Mouse (Mus musculus): ENCODE data around the gene Cacna1a.
A peak's percentile ranks its signal among the peaks of the same experiment; 100 is the strongest.

Cacna1a gene

GRCm38 (mm10) chr8:84542481-84542880 is 154.2 kb downstream of the Cacna1a start:
- DNase-seq: no peak

GRCm38 (mm10) chr8:84545522-84545921 is 157.3 kb downstream of the Cacna1a start:
- no peak for DNase-seq

GRCm38 (mm10) chr8:84552457-84552856 is 164.2 kb downstream of the Cacna1a start:
- no peak for DNase-seq

GRCm38 (mm10) chr8:84553106-84553505 is 164.9 kb downstream of the Cacna1a start:
- DNase-seq: peak; percentile 91 to 94

GRCm38 (mm10) chr8:84553617-84554016 is 165.4 kb downstream of the Cacna1a start:
- DNase-seq: no peak

- peak; percentile 97 for DNase-seq
Measured at GRCm38 (mm10) chr8:84554301-84555027, 166.2 kb downstream of the Cacna1a start.

- DNase-seq: peak in 1 of 2 experiments; percentile 49
Measured at GRCm38 (mm10) chr8:84555269-84555668, 167.0 kb downstream of the Cacna1a start.

GRCm38 (mm10) chr8:84557936-84558335 is 169.7 kb downstream of the Cacna1a start:
- DNase-seq: no peak

- peak in 1 of 2 experiments; percentile 62 for DNase-seq
Measured at GRCm38 (mm10) chr8:84559121-84559604, 170.9 kb downstream of the Cacna1a start.

GRCm38 (mm10) chr8:84561698-84562097 is 173.5 kb downstream of the Cacna1a start:
- no peak for DNase-seq

GRCm38 (mm10) chr8:84564042-84564441 is 175.8 kb downstream of the Cacna1a start:
- DNase-seq: no peak

GRCm38 (mm10) chr8:84565577-84566360 is 177.5 kb downstream of the Cacna1a start:
- DNase-seq: peak; percentile 72 to 77

GRCm38 (mm10) chr8:84566816-84567413 is 178.7 kb downstream of the Cacna1a start:
- no peak for DNase-seq

- DNase-seq: peak; percentile 46 to 58
Measured at GRCm38 (mm10) chr8:84567541-84567940, 179.3 kb downstream of the Cacna1a start.

- DNase-seq: no peak
Measured at GRCm38 (mm10) chr8:84568737-84569136, 180.5 kb downstream of the Cacna1a start.

- DNase-seq: peak; percentile 40 to 47
Measured at GRCm38 (mm10) chr8:84569921-84570673, 181.9 kb downstream of the Cacna1a start.

- no peak for DNase-seq
Measured at GRCm38 (mm10) chr8:84577432-84577831, 189.2 kb downstream of the Cacna1a start.

GRCm38 (mm10) chr8:84579595-84579994 is 191.4 kb downstream of the Cacna1a start:
- peak; percentile 58 to 62 for DNase-seq

GRCm38 (mm10) chr8:84585311-84585710 is 197.1 kb downstream of the Cacna1a start:
- DNase-seq: no peak

- DNase-seq: peak; percentile 50 to 57
Measured at GRCm38 (mm10) chr8:84586221-84586620, 198.0 kb downstream of the Cacna1a start.

GRCm38 (mm10) chr8:84588498-84588897 is 200.3 kb downstream of the Cacna1a start:
- peak in 1 of 2 experiments; percentile 50 for DNase-seq

- peak; percentile 87 to 89 for DNase-seq
Measured at GRCm38 (mm10) chr8:84592015-84592662, 203.9 kb downstream of the Cacna1a start.
